Mouse (Mus musculus): ENCODE measurements around the gene Haus4. TPM values are rescaled to one million over a fixed set of nuclear protein-coding genes. Genes with fewer than 3 reads are reported as not detected.

Haus4 gene
- polyA plus RNA-seq, 1 experiment from 2014 or later, result 53.1 TPM

DNA sequence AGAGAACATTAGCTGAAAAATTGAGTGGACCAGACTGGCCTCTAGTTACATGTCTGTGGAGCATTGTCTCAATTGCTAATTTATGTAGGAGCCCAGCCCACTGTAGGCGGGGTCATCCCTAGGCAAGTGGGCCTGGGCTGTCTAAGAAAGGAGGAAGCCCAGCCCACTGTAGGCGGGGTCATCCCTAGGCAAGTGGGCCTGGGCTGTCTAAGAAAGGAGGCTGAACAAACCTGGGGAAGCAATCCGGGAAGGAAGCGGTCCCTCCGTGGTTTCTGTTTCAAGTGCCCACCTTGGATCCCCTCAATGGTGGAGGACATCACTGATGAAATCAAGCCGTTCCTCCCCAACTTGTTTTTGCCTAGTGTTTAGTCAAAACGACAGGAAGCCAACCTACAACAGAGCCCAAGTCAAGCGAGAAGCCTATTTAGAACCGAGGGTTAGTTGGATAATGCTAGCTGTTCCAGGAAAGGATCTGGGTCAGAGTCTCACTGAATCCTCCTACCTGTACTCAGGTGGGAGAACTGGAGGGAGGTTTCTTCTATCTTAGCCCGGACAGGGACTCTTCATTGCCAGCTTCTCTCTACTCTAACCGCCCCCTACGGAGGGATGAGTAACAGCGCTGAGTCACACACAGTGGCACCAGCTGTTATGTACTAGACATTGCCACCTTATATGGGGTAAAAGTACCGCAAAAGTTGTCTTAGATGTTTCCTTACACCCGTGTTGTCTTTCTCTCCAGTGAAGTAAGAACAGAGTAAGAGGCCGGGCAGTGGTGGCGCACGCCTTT is 61.9 kb downstream of the Haus4 start:
- 60% methylated on average over 18 of the region's 18 CpGs for WGBS
- H3K27me3 ChIP-seq, result 0 out of 2 replicates have a peak, but pooled peaks cover 3% of the 10 kb centered on the region
- H3K4me3 ChIP-seq, result no peak overlapping the region
- H3K9me3 ChIP-seq, result no peaks in the 10 kb centered on the region
- no peaks in the 10 kb centered on the region for H3K36me3 ChIP-seq
- H3K27ac ChIP-seq, result no peak overlapping the region
- no peak overlapping the region for H3K9ac ChIP-seq
- ATAC-seq (ENCODE audit: insufficient number of reproducible peaks, insufficient read depth, low FRiP score, low TSS enrichment, low read depth), result no peak
- H3K4me2 ChIP-seq, result no peak overlapping the region
- H3K4me1 ChIP-seq, result no peaks in the 10 kb centered on the region

Other genes with a start within 250 kb of the Haus4 start
- 49.4 and 53.3 TPM in 2 replicates for gene Oxa1l, start 193.8 kb downstream of the Haus4 start, polyA plus RNA-seq (2015; fragmentation: Nextera tagmentation; extraction: Ambion mirVana)
- 4.5 and 6.2 TPM in 2 replicates for gene Slc7a7, start 136.8 kb downstream of the Haus4 start, polyA plus RNA-seq (2015; fragmentation: Nextera tagmentation; extraction: Ambion mirVana)
- gene Mrpl52, start 127.7 kb downstream of the Haus4 start, polyA plus RNA-seq (2015; fragmentation: Nextera tagmentation; extraction: Ambion mirVana), result 203 and 286 TPM in 2 replicates
- 202 and 208 TPM in 2 replicates for gene Mmp14, start 123.0 kb downstream of the Haus4 start, polyA plus RNA-seq (2015; fragmentation: Nextera tagmentation; extraction: Ambion mirVana)
- gene Lrp10, start 90.5 kb downstream of the Haus4 start, polyA plus RNA-seq (2015; fragmentation: Nextera tagmentation; extraction: Ambion mirVana), result 29.7 and 33.1 TPM in 2 replicates
- 2.1 and 3.6 TPM in 2 replicates for gene Rem2, start 78.5 kb downstream of the Haus4 start, polyA plus RNA-seq (2015; fragmentation: Nextera tagmentation; extraction: Ambion mirVana)
- gene Prmt5, start 37.1 kb downstream of the Haus4 start, polyA plus RNA-seq (2015; fragmentation: Nextera tagmentation; extraction: Ambion mirVana), result 84.6 and 86.6 TPM in 2 replicates
- gene Ajuba, start 22.9 kb upstream of the Haus4 start, polyA plus RNA-seq (2015; fragmentation: Nextera tagmentation; extraction: Ambion mirVana), result 55.6 and 63.3 TPM in 2 replicates
- gene 4931414P19Rik, start 51.4 kb upstream of the Haus4 start, polyA plus RNA-seq (2015; fragmentation: Nextera tagmentation; extraction: Ambion mirVana), result 8.9 and 9.1 TPM in 2 replicates
- gene Psmb5, start 63.4 kb upstream of the Haus4 start, polyA plus RNA-seq (2015; fragmentation: Nextera tagmentation; extraction: Ambion mirVana), result 390 and 393 TPM in 2 replicates
- 0.06 TPM in 1 of 2 replicates, not detected in the other for gene Psmb11, start 66.8 kb upstream of the Haus4 start, polyA plus RNA-seq (2015; fragmentation: Nextera tagmentation; extraction: Ambion mirVana)
- not detected in 2 replicates for gene Gm17606, start 86.3 kb upstream of the Haus4 start, polyA plus RNA-seq (2015; fragmentation: Nextera tagmentation; extraction: Ambion mirVana)
- 6.8 and 7.9 TPM in 2 replicates for gene Cdh24, start 86.7 kb upstream of the Haus4 start, polyA plus RNA-seq (2015; fragmentation: Nextera tagmentation; extraction: Ambion mirVana)
- gene 1700123O20Rik, start 131.6 kb upstream of the Haus4 start, polyA plus RNA-seq (2015; fragmentation: Nextera tagmentation; extraction: Ambion mirVana), result 89.2 and 103 TPM in 2 replicates
- 169 and 173 TPM in 2 replicates for gene Acin1, start 132.3 kb upstream of the Haus4 start, polyA plus RNA-seq (2015; fragmentation: Nextera tagmentation; extraction: Ambion mirVana)
- gene Gm29776, start 144.2 kb upstream of the Haus4 start, polyA plus RNA-seq (2015; fragmentation: Nextera tagmentation; extraction: Ambion mirVana), result 0.14 and 0.17 TPM in 2 replicates
- not detected in 2 replicates for gene Cebpe, start 157.6 kb upstream of the Haus4 start, polyA plus RNA-seq (2015; fragmentation: Nextera tagmentation; extraction: Ambion mirVana)
- gene Slc7a8, start 227.3 kb upstream of the Haus4 start, polyA plus RNA-seq (2015; fragmentation: Nextera tagmentation; extraction: Ambion mirVana), result 2.3 and 2.9 TPM in 2 replicates

Measured in embryonic facial prominence, embryonic 13.5 days (tissue).